Mouse (Mus musculus) embryonic facial prominence, embryonic 11.5 days (tissue): Measurements from ENCODE around the gene Lipi. TPM values are rescaled to one million over a fixed set of nuclear protein-coding genes. Genes with fewer than 3 reads are reported as not detected.

Experiments used
- polyA plus RNA-seq: library from polyadenylated mRNA; unstranded; fragments of >200 nt; fragmentation: Nextera tagmentation; extraction: Ambion mirVana; gene quantifications from 2 replicates; pipeline ENCODE4 v1.2.1, GENCODE M21; 2014

Gene Lipi
- polyA plus RNA-seq, 1 experiment from 2014 or later: not detected

Other genes starting within 250 kb of the Lipi start
- 0.41 and 0.60 TPM in 2 replicates for gene Rbm11, start 6.8 kb upstream of the Lipi start, polyA plus RNA-seq
- gene Hspa13, start 181.0 kb upstream of the Lipi start, polyA plus RNA-seq: 45.7 and 47.4 TPM in 2 replicates